Mouse (Mus musculus): ENCODE measurements at regions not wholly inside any gene's neighbourhood (a gene's known extent, or its start where the extent isn't known, plus 50 kb on each side); places are given as distances from the start of the nearest gene placed in this dataset.

DNA sequence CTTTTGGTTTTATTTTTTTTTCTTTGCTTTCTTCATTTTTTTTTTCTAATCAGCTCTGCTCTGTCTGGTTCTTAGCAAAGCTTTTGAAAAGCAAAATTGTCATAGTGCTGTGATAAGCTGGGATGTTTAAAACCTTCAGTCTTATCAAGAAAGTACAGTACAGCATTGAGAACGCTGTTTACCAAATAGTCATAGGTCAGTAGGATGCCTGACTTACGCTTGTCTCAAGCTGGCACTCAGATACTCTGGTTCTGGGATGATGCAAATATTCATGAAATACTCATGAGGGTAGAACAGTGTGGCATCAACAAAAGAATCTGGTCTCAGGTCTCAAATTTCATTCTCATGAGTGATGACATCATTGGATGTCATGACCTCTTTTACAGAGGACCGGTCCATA, 166.1 kb upstream of the Krr1 start:
- no peak for ATAC-seq (ENCODE audit: insufficient read depth, low FRiP score, low read depth)
- Histone ChIP-seq H3K9ac (no peak overlapping the region), H3K27me3 (replicated peaks) (no peaks in the 10 kb centered on the region), H3K27ac (no peak overlapping the region), H3K4me3 (replicated peaks) (no peak overlapping the region), H3K4me1 (no peaks in the 10 kb centered on the region), H3K36me3 (no peaks in the 10 kb centered on the region), H3K4me2 (no peak overlapping the region), H3K9me3 (no peaks in the 10 kb centered on the region)
- WGBS, result 81% methylated on average over 3 of the region's 3 CpGs

DNA sequence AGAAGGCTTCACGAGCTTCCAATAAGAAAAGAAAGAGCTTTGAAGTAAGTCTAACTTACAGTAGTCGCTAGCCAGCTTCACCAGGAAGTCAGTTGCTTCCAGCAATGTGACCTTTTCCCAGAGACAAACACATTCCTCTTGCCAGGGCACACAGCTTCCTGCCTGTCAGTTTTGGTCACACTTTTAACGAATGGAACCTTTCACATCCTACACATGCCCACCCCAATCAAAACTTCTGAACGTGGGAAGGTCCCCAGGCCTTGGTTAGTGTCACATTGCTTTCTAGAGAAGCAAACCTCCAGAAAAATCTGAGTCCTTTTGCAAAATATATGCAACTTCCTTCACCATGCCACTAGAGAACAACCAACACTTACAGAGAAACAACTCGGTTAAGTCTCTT, 165.5 kb upstream of the Krr1 start:
- H3K4me1 ChIP-seq, result no peaks in the 10 kb centered on the region
- no peak overlapping the region for H3K4me2 ChIP-seq
- H3K27me3 ChIP-seq (replicated peaks), result no peaks in the 10 kb centered on the region
- WGBS, result 37% methylated on average over 5 of the region's 5 CpGs
- H3K9me3 ChIP-seq, result no peaks in the 10 kb centered on the region
- no peak overlapping the region for H3K9ac ChIP-seq
- no peak for ATAC-seq (ENCODE audit: insufficient read depth, low FRiP score, low read depth)
- no peak overlapping the region for H3K27ac ChIP-seq
- H3K4me3 ChIP-seq (replicated peaks), result no peak overlapping the region
- no peaks in the 10 kb centered on the region for H3K36me3 ChIP-seq

DNA sequence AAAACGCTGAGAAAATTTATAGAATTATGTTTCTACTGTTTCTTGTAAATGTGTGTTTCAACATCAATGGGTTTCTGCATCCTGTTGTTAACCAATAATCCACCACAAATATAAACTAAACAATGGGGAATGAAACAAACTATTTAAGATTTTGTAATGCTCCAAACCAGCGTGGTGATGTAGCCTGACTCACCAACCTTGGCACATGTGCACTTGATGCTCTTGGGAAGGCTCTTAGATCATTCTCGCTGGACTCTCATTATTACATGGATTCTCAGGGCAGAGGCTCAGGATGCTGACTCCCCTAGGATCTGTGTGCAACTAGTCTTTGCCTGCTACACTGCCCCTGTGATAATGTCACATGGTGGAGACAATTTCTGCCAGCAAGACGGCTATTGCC, 158.7 kb upstream of the Krr1 start:
- no peaks in the 10 kb centered on the region for H3K27me3 ChIP-seq (replicated peaks)
- H3K9me3 ChIP-seq, result no peaks in the 10 kb centered on the region
- H3K27ac ChIP-seq, result no peak overlapping the region
- no peaks in the 10 kb centered on the region for H3K4me1 ChIP-seq
- no peak overlapping the region for H3K9ac ChIP-seq
- WGBS, result 77% methylated on average over 4 of the region's 4 CpGs
- H3K4me2 ChIP-seq, result no peak overlapping the region
- ATAC-seq (ENCODE audit: insufficient read depth, low FRiP score, low read depth), result no peak
- no peaks in the 10 kb centered on the region for H3K36me3 ChIP-seq
- no peak overlapping the region for H3K4me3 ChIP-seq (replicated peaks)

- H3K9ac ChIP-seq, result no peak overlapping the region
- H3K27ac ChIP-seq, result no peak overlapping the region
- H3K4me3 ChIP-seq (replicated peaks), result no peak overlapping the region
- H3K9me3 ChIP-seq, result no peaks in the 10 kb centered on the region
- WGBS, result 62% methylated on average over 5 of the region's 5 CpGs
- H3K4me2 ChIP-seq, result no peak overlapping the region
- H3K4me1 ChIP-seq, result no peaks in the 10 kb centered on the region
- H3K36me3 ChIP-seq, result no peaks in the 10 kb centered on the region
- ATAC-seq (ENCODE audit: insufficient read depth, low FRiP score, low read depth), result no peak
- no peaks in the 10 kb centered on the region for H3K27me3 ChIP-seq (replicated peaks)
Measured at GRCm38 (mm10) chr10:111814648-111815047, 157.8 kb upstream of the Krr1 start.

DNA sequence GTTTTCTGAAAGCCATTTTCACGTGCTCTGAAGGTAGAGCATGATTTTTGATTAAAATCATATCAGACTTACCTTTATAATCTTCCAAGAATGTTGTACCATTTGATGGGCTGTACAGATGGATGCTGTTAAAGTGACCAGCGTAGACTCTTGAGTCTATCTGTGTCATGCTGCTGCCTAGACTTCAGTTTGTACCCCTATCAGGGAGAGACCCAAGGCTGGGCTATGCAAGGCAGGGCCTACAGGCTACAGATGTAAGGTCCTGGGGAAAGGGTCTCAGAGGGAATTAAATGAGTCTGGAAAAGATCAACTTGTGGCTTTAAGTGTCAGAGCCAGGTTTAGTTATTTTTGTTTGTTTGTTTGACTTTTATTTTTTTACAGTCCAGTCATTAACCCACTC, 157.3 kb upstream of the Krr1 start:
- WGBS, result 80% methylated on average over 2 of the region's 2 CpGs
- no peak overlapping the region for H3K27ac ChIP-seq
- H3K4me3 ChIP-seq (replicated peaks), result no peak overlapping the region
- no peaks in the 10 kb centered on the region for H3K4me1 ChIP-seq
- H3K36me3 ChIP-seq, result no peaks in the 10 kb centered on the region
- H3K9me3 ChIP-seq, result no peaks in the 10 kb centered on the region
- no peak overlapping the region for H3K9ac ChIP-seq
- no peak overlapping the region for H3K4me2 ChIP-seq
- no peak for ATAC-seq (ENCODE audit: insufficient read depth, low FRiP score, low read depth)
- no peaks in the 10 kb centered on the region for H3K27me3 ChIP-seq (replicated peaks)

DNA sequence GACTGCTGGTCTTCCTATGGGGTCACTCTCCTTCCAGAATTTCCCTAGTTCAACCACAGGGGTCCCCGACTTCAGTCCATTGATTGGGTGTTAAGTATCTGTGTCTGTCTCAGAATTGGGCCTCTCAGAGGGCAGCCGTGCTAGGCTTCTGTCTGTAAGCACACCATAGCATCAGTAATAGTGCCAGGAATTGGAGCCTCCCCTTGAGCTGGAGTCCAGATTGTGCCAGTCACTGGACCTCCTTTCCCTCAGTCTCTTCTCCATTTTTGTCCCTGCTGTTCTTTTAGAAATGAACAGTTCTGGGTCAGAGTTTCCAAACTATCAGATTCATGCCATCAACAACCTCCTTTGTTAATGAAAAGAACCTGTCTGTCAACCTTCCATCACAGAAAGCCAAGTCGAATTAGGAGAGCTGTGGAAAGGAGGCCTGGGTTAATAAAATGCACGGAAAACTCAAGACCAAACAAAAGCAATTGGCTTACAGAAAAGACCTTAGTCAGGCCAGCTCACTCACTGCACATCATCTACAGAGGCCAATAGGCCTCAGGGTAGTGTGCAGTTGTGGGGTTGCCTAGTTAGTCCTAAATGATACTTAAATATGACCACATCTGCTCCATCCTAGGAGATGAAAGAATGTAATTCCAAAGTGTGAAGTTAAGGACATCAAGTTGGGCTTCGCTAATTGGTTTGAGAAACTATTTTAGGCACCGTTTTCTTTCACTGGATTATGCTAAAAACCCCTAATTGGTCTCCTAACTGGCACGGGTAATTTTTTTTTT, 156.5 kb upstream of the Krr1 start:
- Histone ChIP-seq H3K9me3 (no peaks in the 10 kb centered on the region), H3K9ac (no peak overlapping the region), H3K4me3 (replicated peaks) (no peak overlapping the region), H3K27ac (no peak overlapping the region), H3K27me3 (replicated peaks) (no peaks in the 10 kb centered on the region), H3K4me1 (no peaks in the 10 kb centered on the region), H3K4me2 (no peak overlapping the region), H3K36me3 (no peaks in the 10 kb centered on the region)
- no peak for ATAC-seq (ENCODE audit: insufficient read depth, low FRiP score, low read depth)
- 81% methylated on average over 7 of the region's 7 CpGs for WGBS

GRCm38 (mm10) chr10:111819755-111820451, 152.6 kb upstream of the Krr1 start:
- Histone ChIP-seq H3K36me3 (no peaks in the 10 kb centered on the region), H3K4me3 (replicated peaks) (no peak overlapping the region), H3K9ac (no peak overlapping the region), H3K9me3 (no peaks in the 10 kb centered on the region), H3K27ac (no peak overlapping the region), H3K4me2 (no peak overlapping the region), H3K27me3 (replicated peaks) (no peaks in the 10 kb centered on the region), H3K4me1 (no peaks in the 10 kb centered on the region)
- ATAC-seq (ENCODE audit: insufficient read depth, low FRiP score, low read depth), result no peak
- WGBS, result 93% methylated on average over 8 of the region's 8 CpGs

GRCm38 (mm10) chr10:111824820-111825219, 147.6 kb upstream of the Krr1 start:
- Histone ChIP-seq H3K27ac (no peak overlapping the region), H3K4me1 (no peaks in the 10 kb centered on the region), H3K27me3 (replicated peaks) (no peaks in the 10 kb centered on the region), H3K9ac (no peak overlapping the region), H3K36me3 (no peaks in the 10 kb centered on the region), H3K4me2 (no peak overlapping the region), H3K4me3 (replicated peaks) (no peak overlapping the region), H3K9me3 (no peaks in the 10 kb centered on the region)
- 80% methylated on average over 4 of the region's 4 CpGs for WGBS
- ATAC-seq (ENCODE audit: insufficient read depth, low FRiP score, low read depth), result peak; percentile 90; the same call in 1 of the 2 replicates

DNA sequence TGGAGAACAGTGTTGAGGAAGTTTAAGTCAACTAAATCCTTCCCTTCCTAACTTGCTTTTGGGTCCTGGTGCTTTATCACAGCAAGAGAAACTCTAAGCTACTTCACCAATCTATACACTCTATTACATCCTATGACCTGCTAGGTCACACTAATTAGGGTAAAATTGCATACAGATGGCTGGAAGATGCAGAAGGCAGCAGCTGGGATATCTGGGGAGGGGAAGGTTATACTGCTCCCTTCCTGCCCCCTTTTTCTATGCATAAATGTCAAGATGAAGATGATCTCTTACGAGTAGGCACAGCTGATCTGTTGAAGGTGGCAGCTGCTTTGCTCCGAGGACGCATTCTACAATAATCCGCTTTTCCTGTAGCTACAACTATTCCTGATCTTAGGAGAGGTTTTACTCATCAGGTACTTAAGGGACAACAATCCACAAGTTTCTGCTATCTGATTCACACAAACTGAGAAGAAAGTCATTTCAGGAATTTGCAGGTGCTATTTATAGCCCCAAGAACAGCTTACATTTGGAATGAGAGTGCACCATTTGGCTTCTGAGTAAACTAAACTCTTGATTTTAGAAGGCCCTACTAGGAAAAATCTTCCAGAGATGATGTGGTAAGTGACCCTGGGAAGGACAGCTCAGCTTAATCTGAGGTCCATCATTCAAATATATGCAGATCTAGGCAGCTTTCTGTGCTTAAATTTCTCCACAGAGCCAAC, 146.3 kb upstream of the Krr1 start:
- H3K9me3 ChIP-seq, result no peaks in the 10 kb centered on the region
- WGBS, result 77% methylated on average over 4 of the region's 4 CpGs
- no peaks in the 10 kb centered on the region for H3K27me3 ChIP-seq (replicated peaks)
- no peak overlapping the region for H3K27ac ChIP-seq
- no peak overlapping the region for H3K9ac ChIP-seq
- no peak for ATAC-seq (ENCODE audit: insufficient read depth, low FRiP score, low read depth)
- H3K4me1 ChIP-seq, result no peaks in the 10 kb centered on the region
- H3K4me3 ChIP-seq (replicated peaks), result no peak overlapping the region
- no peaks in the 10 kb centered on the region for H3K36me3 ChIP-seq
- no peak overlapping the region for H3K4me2 ChIP-seq

DNA sequence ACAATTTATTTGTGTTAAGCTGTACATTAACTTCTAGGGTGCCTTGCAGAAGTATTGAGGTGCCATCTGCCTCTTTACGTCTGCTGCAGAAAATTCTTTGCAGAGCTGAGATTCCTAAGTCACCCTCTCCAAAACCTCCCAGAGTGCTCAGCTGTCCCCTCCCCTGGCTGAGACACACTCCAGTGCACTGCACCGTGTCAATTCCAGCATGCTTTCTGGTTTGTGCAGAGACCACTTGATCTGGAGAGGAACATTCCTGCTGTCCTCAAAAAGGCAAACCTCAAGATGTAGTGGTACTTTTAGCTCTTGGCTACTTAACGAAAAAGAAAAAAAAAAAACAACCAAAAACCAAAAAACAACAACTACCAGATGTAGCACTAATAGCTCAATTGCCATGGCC, 145.2 kb upstream of the Krr1 start:
- Histone ChIP-seq H3K36me3 (no peaks in the 10 kb centered on the region), H3K27me3 (replicated peaks) (no peaks in the 10 kb centered on the region), H3K27ac (no peak overlapping the region), H3K9me3 (no peaks in the 10 kb centered on the region), H3K9ac (no peak overlapping the region), H3K4me2 (no peak overlapping the region), H3K4me3 (replicated peaks) (no peak overlapping the region), H3K4me1 (no peaks in the 10 kb centered on the region)
- WGBS, result 51% methylated on average over 3 of the region's 3 CpGs
- ATAC-seq (ENCODE audit: insufficient read depth, low FRiP score, low read depth), result no peak

DNA sequence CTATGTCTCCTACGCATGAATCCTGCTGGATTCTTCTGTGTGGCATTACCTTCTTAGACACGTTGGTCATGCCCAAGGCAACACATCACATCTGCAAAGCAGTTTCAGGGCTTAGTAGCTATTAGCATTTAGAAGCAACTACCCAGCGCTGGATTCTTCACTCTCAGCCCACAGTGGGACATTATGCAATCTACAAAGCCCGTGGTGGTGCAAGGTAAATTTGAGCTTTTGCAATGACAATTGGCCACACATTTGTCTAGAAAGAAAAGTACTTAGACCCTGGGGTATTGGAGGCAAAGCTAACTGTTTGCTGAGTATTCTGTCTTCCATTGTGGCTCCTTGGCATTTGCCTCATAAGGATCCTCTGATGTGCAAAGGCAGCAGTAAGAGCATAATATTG, 144.5 kb upstream of the Krr1 start:
- H3K4me3 ChIP-seq (replicated peaks), result no peak overlapping the region
- no peaks in the 10 kb centered on the region for H3K9me3 ChIP-seq
- H3K36me3 ChIP-seq, result no peaks in the 10 kb centered on the region
- WGBS, result 78% methylated on average over 4 of the region's 4 CpGs
- no peak overlapping the region for H3K27ac ChIP-seq
- H3K9ac ChIP-seq, result no peak overlapping the region
- no peaks in the 10 kb centered on the region for H3K4me1 ChIP-seq
- no peak for ATAC-seq (ENCODE audit: insufficient read depth, low FRiP score, low read depth)
- no peaks in the 10 kb centered on the region for H3K27me3 ChIP-seq (replicated peaks)
- H3K4me2 ChIP-seq, result no peak overlapping the region

DNA sequence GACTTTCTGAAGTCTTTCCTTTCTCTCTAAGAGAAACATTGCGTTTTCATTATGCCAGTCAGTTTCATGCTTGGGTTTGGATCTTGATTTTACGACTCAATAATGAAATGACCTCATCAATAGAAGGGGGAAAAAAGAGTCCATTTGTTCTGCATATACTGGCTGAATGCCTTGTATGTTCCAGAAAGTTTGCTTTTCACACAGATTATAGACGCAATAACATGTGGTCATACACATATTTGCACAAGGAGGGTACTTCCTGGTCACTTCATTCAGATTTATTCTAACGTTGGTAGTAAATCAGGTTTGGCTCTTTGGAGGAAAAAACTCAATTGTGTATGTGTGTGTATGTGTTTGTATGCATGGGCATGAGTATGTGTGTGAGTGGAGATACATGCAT, 143.9 kb upstream of the Krr1 start:
- Histone ChIP-seq H3K9me3 (no peaks in the 10 kb centered on the region), H3K27ac (no peak overlapping the region), H3K36me3 (no peaks in the 10 kb centered on the region), H3K9ac (no peak overlapping the region), H3K4me3 (replicated peaks) (no peak overlapping the region), H3K27me3 (replicated peaks) (no peaks in the 10 kb centered on the region), H3K4me1 (no peaks in the 10 kb centered on the region), H3K4me2 (no peak overlapping the region)
- WGBS, result 69% methylated on average over 4 of the region's 4 CpGs
- ATAC-seq (ENCODE audit: insufficient read depth, low FRiP score, low read depth), result no peak

Measured in stomach, embryonic 15.5 days (tissue).